Comparison of ENCODE assay signal across 17 mouse cellular contexts in the genomic region with DNA sequence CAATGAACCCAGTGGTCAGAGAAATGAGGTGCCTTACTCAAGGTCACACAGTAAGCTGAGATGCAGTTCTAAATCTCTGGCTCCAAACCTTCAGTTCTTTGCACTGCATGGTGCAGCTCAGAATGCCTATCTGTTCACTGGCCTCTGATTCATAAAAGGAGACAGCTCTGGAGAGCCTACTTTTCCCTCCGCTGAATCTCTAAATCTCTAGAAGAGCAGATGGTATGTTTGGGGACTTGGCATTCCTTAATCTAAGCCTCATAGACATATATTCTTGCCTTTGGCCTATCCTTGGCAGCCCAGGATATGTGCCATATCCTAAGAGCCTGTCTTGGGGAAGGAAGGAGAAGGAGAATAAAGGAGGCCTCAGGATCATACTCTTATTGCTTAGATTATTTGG. TPM values are rescaled to one million over a fixed set of nuclear protein-coding genes. Genes with fewer than 3 reads are reported as not detected.
"Had no signal": no experiment of that assay in that cellular context is flagged by ENCODE, and none has a peak within 500 bp of the region (broad histone marks: within the 10 kb centered on the region; RNA-seq: fewer than 3 reads in every experiment).

No protein-coding gene starts in this region.

- H3K4me3 ChIP-seq: kidney, embryonic 15.5 days; left cerebral cortex, adult 2 months; liver, embryonic 13.5 days; lung, embryonic 15.5 days; stomach, embryonic 15.5 days had no signal

- H3K36me3 ChIP-seq: kidney, embryonic 15.5 days; liver, embryonic 13.5 days; lung, embryonic 15.5 days; stomach, embryonic 15.5 days had no signal

- H3K4me1 ChIP-seq: kidney, embryonic 15.5 days; liver, embryonic 13.5 days; lung, embryonic 15.5 days; stomach, embryonic 15.5 days had no signal

- H3K9ac ChIP-seq: kidney, embryonic 15.5 days; liver, embryonic 13.5 days; lung, embryonic 15.5 days; stomach, embryonic 15.5 days had no signal

- H3K27me3 ChIP-seq: liver, embryonic 13.5 days; lung, embryonic 15.5 days; stomach, embryonic 15.5 days had no signal

- H3K9me3 ChIP-seq: kidney, embryonic 15.5 days; liver, embryonic 13.5 days; lung, embryonic 15.5 days; stomach, embryonic 15.5 days had no signal

- DNase-seq: kidney, postnatal 10 days; kidney, postnatal 36 days; layer of hippocampus, postnatal 36 days; liver, embryonic 13.5 days; lung, postnatal 14 days; lung, postnatal 4 days; midbrain, embryonic 14.5 days; right cerebral cortex, postnatal 25 days; spleen, adult 18-20 months; thymus, adult 18-20 months; thymus, postnatal 36 days had no signal

- H3K27ac ChIP-seq: kidney, embryonic 15.5 days; left cerebral cortex, adult 2 months; liver, embryonic 13.5 days; lung, embryonic 15.5 days; stomach, embryonic 15.5 days had no signal

- H3K4me2 ChIP-seq: kidney, embryonic 15.5 days; liver, embryonic 13.5 days; lung, embryonic 15.5 days; midbrain, embryonic 11.5 days; stomach, embryonic 15.5 days had no signal

RNA-seq across cellular contexts. Expression of a gene that starts 38.8 kb away (rescaled TPM):
- total RNA-seq: megakaryocyte-erythroid progenitor cell, adult 5-6 weeks had no signal
